Mouse (Mus musculus): Measurements from ENCODE around the gene Alpk3. TPM values are rescaled to one million over a fixed set of nuclear protein-coding genes. Genes with fewer than 3 reads are reported as not detected.

Alpk3 gene
- under 1 TPM; 0.23 to 0.26 TPM for total RNA-seq (2021)
- long read RNA-seq, experiment 1: 0 reads
- long read RNA-seq, experiment 2: 0 reads

- no peak for DNase-seq
Measured at GRCm38 (mm10) chr7:81057471-81057870, at the start of gene Alpk3. TSS of gene Alpk3 (plus strand) at chr7:81057600.

GRCm38 (mm10) chr7:81008285-81008684 is 49.1 kb upstream of the Alpk3 start:
- no peak for DNase-seq

- DNase-seq: no peak
Measured at GRCm38 (mm10) chr7:81011576-81011975, 45.8 kb upstream of the Alpk3 start.

GRCm38 (mm10) chr7:81020307-81020706 is 37.1 kb upstream of the Alpk3 start:
- DNase-seq: no peak

- no peak for DNase-seq
Measured at GRCm38 (mm10) chr7:81022731-81023130, 34.7 kb upstream of the Alpk3 start.

DNA sequence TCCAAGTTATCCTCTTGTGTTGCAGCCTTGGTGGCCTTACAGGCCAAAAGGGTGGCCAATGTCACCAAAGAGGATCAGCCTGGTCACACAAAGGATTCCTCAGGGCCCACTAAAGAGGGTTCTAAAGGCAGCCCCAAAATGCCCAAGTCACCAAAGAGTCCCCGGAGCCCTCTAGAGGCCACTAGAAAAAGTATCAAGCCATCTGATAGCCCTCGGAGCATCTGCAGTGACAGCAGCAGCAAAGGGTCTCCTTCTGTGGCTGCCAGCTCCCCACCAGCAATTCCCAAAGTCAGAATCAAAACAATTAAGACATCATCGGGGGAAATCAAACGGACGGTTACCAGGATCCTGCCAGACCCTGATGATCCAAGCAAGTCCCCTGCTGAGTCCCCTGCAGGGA is 33.3 kb upstream of the Alpk3 start:
- no peak for DNase-seq

- DNase-seq: no peak
Measured at GRCm38 (mm10) chr7:81024651-81025050, 32.7 kb upstream of the Alpk3 start.

GRCm38 (mm10) chr7:81025751-81026150 is 31.6 kb upstream of the Alpk3 start:
- DNase-seq: no peak

GRCm38 (mm10) chr7:81039711-81040110 is 17.7 kb upstream of the Alpk3 start:
- DNase-seq: no peak

DNA sequence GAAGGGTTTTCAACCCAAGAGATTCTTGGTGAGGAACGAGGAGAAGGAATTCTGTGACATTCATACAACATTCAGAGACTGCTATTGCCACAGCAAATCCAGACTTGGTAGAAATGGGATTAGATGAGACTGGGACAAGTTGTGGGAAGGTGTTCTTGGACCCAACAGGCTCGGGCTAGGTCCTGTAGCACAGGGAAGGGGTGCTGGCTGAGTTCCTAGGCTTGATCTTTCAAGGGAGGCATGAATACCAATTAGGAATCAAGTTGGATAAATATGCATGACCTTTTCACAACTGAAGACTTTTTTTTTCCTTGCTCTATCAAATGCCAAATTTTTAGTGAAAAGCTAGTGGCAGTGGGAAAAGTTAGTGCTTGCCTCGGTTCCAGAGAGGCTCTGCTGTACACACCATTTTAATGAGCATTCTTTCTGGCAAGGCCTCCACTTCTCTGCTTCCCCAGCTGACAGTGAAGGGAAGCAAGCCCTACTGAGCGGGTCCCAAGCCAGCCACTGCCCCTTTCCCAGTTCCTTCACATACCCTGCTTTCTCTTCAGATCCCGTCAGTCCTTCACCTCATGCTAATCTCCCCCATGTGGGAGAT is 14.3 kb upstream of the Alpk3 start:
- DNase-seq: no peak

DNA sequence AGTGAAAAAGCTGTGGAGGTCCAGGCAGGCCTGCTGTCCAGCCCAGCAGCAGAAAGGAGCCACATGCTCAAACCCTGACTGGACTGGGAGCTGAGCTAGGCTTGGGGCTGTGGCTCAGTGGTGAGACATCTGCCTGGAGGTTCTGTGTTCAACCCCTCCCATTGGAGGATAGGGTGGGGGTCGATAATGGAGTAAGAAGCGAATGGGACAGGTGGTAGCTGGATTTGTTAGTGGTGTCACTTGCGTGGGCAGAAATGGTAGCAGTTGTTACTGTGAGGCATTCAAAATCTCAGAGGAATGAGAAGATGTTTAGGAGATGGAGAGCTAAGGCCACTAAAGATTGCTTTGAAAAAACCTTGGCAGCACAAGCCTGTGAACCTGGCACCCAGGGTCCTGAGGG is 9.6 kb upstream of the Alpk3 start:
- no peak for DNase-seq

DNA sequence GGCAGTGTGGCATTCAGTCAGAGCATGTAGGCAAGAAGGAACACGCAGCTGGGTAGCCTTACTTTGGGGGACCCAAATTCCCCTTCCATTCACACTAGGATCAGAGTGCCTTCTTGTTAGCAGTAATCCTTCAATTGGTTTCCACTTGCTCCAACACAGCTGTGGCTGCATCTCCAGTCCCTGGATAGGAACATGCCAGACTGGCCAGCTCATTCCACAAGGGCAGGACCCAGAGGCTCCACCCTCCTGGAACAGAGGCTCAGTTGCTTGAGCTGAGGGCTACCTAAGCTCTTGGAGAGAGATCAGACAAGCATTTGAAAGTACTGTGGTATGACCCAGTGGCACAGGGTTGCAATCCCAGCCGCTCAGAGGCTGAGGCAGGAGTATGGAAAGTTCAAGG is 8.9 kb upstream of the Alpk3 start:
- DNase-seq: peak; percentile 55 to 58

DNA sequence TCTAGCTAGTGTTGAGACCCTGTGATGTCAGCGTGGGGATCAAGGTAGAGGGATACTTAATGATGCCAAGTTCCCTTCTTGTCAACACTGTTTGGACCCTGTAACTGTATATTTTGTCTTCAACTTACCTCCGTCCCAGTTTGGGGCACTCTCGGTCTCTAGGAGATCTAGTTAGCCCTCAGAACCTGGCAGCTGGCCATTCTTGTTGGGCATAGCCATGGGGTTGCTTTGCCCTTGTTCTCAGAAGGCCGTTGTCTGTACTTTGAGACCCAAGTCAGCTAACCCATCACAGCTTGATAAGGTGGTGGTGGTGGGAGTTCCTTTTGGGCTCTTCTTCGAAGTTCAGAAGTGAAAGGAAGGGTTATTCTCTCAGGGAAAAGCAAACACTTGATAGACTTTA is 7.4 kb upstream of the Alpk3 start:
- DNase-seq: no peak

DNA sequence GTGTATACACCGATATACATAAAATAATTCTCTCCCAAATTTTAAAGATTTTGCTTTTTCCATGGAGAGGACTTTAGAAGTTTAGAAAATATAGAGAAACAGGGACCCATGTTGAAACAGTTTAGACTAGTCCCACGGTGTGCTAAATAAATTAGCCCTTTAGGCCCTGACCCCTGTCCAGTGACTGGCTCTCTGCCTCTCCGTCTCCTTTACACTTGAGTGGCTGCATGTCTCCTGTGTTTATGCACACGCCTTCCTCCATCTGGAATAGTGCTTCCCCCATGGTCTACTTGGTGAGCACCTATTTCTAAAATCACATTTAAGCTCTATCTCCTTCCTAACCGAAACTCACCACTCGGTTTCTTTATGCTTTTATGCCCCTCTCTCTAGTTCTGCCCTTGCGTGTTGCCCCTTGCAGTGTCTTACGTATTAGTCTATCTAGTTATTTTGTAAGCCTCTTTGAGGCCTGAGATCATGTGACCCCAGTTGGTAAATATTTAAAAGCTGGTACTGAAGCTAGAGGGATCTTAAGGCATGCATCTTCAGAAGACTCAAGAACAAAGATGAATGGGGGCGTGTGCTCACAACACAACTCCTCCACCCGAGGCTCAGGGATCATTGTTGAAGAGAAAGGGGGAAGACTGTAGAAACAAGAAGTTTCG is 1.6 kb upstream of the Alpk3 start:
- no peak for DNase-seq

GRCm38 (mm10) chr7:81057901-81058711 is 706 bp downstream of the Alpk3 start:
- DNase-seq: no peak

- DNase-seq: peak; percentile 41 to 48
Measured at GRCm38 (mm10) chr7:81058712-81059154, 1.3 kb downstream of the Alpk3 start.

- no peak for DNase-seq
Measured at GRCm38 (mm10) chr7:81059388-81059787, 2.0 kb downstream of the Alpk3 start.

DNA sequence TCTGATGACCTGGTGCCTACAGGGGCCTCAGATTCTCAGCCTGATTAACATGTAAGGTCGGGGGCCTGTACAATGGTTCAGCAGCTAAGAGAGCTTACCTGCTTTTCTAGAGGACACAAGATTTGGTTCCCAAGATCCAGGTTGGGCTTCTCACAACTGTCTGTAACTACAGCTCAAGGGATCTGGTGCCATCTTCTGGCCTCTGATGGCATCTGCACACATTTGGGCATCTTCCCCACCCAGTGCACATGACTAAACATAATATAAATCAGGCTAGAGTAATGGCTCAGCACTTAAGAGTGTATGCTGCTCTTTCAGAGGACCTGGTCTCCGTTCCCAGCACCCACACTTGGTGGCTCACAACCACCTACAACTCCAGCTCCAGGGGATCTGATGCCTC is 3.5 kb downstream of the Alpk3 start:
- peak; percentile 46 to 60 for DNase-seq

GRCm38 (mm10) chr7:81061936-81062335 is 4.5 kb downstream of the Alpk3 start:
- DNase-seq: peak; percentile 26 to 59

- DNase-seq: no peak
Measured at GRCm38 (mm10) chr7:81063332-81063731, 5.9 kb downstream of the Alpk3 start.

DNA sequence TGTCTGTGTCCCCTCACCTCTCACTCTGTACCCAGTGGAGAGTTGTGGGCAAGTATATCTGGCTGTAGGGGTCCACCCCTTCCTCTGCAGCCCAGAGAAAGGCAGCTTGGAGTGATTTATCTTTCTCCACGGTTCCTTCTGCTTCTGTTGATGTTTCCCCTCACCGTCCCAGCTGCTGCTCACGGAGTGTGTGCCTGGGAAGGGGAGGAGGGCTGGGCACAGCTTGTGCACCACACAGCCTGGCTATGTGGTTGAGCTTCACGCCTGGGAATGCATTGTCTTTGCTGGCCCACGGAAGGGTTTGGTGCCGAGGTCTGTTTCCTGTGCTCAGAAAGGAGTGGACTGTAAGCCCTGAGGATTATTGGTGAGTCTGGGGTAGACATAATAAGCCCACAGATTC is 9.3 kb downstream of the Alpk3 start:
- no peak for DNase-seq

DNA sequence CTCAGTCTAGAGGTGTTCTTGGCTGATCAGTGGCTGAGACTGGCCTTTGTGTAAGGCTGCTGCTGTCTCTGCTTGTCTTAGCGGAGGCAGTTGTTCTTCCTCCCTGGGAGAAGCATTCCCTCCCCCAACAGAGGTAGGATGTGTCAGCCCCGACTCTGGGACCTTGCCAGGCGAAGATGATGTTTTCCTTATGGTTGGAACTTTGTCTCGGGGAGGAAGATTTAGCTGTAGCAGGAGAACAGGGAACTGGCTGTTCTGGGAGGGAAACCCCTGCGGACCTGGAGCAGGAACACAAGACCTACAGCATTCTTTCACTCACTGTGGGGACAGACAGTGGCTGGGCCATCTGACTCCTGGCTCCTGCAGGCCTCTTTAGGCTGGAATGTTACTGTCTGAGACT is 15.1 kb downstream of the Alpk3 start:
- peak in 1 of 2 experiments; percentile 23 for DNase-seq

DNA sequence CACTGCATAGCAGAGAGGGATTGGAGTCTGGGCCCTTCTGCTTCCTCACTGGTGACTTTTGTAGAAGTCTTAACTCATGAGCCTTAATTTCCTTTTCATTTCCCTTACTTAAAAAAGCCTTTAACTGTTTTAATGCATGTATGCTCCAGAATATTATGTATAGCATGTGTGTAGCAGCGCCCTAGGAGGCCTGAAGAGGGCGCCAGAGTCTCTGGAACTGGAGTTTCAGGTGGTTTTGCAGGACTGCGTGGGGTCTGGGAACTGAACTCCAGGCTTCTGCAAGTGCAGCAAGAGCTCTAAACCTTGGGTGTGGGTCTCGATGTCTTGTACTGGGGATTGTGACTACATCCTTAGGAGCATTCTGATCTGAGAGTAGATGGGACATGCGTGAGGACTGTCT is 15.9 kb downstream of the Alpk3 start:
- DNase-seq: no peak
